8 mouse cellular contexts compared by ENCODE assay signal in the genomic region with DNA sequence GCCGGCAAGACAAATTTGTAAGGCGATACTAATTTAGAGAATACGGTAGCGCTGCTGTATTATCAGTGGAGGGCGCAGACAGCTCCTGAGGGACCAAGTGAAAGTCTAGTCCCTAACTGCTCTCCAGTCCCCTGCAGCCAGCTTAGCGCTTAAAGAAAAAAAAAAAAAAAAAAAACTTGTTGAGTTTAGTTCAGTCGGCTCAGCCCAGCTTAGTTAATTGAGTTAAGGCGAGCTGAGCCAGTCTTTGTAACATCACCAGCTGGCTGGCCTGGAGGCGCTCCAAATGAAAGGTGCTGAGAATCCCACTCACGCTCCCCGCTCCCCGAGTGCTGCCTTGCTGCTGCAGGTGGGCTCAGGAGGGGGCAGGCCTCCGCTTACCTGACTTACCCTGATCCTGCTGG.
DNase-seq lines count a peak whose midpoint lies in the region; ATAC-seq and TF ChIP-seq lines count a peak whose summit lies in the region.

No protein-coding gene starts in this region.

- H3K4me3 ChIP-seq in heart, adult 2 months = no peak overlapping the region
- no peak overlapping the region for H3K4me3 ChIP-seq in embryonic facial prominence, embryonic 12.5 days
- no peak overlapping the region for H3K4me3 ChIP-seq in hindbrain, embryonic 16.5 days (ENCODE audit: low read length)
- 0 out of 2 replicates have a peak overlapping the region, but pooled peaks have one; percentile 2 for H3K4me3 ChIP-seq in limb, embryonic 12.5 days (replicated peaks)

- no peaks in the 10 kb centered on the region for H3K9me3 ChIP-seq in embryonic facial prominence, embryonic 12.5 days
- H3K9me3 ChIP-seq in hindbrain, embryonic 16.5 days (ENCODE audit: control insufficient read depth, low read length) = no peaks in the 10 kb centered on the region
- no peaks in the 10 kb centered on the region for H3K9me3 ChIP-seq in limb, embryonic 12.5 days

- TF ChIP-seq POLR2A in heart, adult 2 months (IDR thresholded peaks at IDR 0.05; ENCODE audit: insufficient read depth, low read depth, low read length) = no peak

- H3K27me3 ChIP-seq in heart, adult 2 months (ENCODE audit: control insufficient read depth, insufficient read depth, low read length) = no peaks in the 10 kb centered on the region
- H3K27me3 ChIP-seq in embryonic facial prominence, embryonic 12.5 days = no peaks in the 10 kb centered on the region
- no peaks in the 10 kb centered on the region for H3K27me3 ChIP-seq in hindbrain, embryonic 16.5 days (replicated peaks; ENCODE audit: control insufficient read depth, insufficient read depth, low read length)
- peaks cover 12% of the 10 kb centered on the region for H3K27me3 ChIP-seq in limb, embryonic 12.5 days

- 27% methylated on average over 13 of the region's 13 CpGs for WGBS in heart, adult 2 months
- 2% methylated on average over 13 of the region's 13 CpGs for WGBS in embryonic facial prominence, embryonic 12.5 days
- 5% methylated on average over 13 of the region's 13 CpGs for WGBS in hindbrain, embryonic 16.5 days
- WGBS in limb, embryonic 12.5 days = 4% methylated on average over 13 of the region's 13 CpGs

- no peak overlapping the region for H3K27ac ChIP-seq in heart, adult 2 months
- H3K27ac ChIP-seq in embryonic facial prominence, embryonic 12.5 days = no peak overlapping the region
- no peak overlapping the region for H3K27ac ChIP-seq in hindbrain, embryonic 16.5 days (ENCODE audit: low read depth, low read length)
- no peak overlapping the region for H3K27ac ChIP-seq in limb, embryonic 12.5 days

- no peak for TF ChIP-seq EP300 in heart, adult 2 months (IDR thresholded peaks at IDR 0.05; ENCODE audit: insufficient read depth, low read depth, low read length)

- peak; percentile 17; the same call in 1 of the 2 replicates for TF ChIP-seq CTCF in heart, adult 2 months (IDR thresholded peaks at IDR 0.05)

- H3K36me3 ChIP-seq in heart, adult 2 months (ENCODE audit: control insufficient read depth, insufficient read depth, low read length) = no peaks in the 10 kb centered on the region
- no peaks in the 10 kb centered on the region for H3K36me3 ChIP-seq in embryonic facial prominence, embryonic 12.5 days
- H3K36me3 ChIP-seq in hindbrain, embryonic 16.5 days (ENCODE audit: control insufficient read depth, insufficient read depth, low read length) = no peaks in the 10 kb centered on the region
- H3K36me3 ChIP-seq in limb, embryonic 12.5 days = no peaks in the 10 kb centered on the region

- no peaks in the 10 kb centered on the region for H3K79me2 ChIP-seq in heart, adult 2 months (replicated peaks; ENCODE audit: control insufficient read depth, insufficient read depth, low read length)

- H3K9ac ChIP-seq in heart, adult 2 months (ENCODE audit: low read depth, low read length) = no peak overlapping the region
- H3K9ac ChIP-seq in embryonic facial prominence, embryonic 12.5 days = no peak overlapping the region
- no peak overlapping the region for H3K9ac ChIP-seq in hindbrain, embryonic 16.5 days (ENCODE audit: low read depth, low read length)
- no peak overlapping the region for H3K9ac ChIP-seq in limb, embryonic 12.5 days (replicated peaks)

- H3K4me1 ChIP-seq in heart, adult 2 months (ENCODE audit: control insufficient read depth, insufficient read depth, low read length) = peaks cover 2% of the 10 kb centered on the region
- H3K4me1 ChIP-seq in embryonic facial prominence, embryonic 12.5 days = peaks cover 35% of the 10 kb centered on the region
- H3K4me1 ChIP-seq in hindbrain, embryonic 16.5 days (ENCODE audit: control insufficient read depth, insufficient read depth, low read depth, low read length) = peaks cover 6% of the 10 kb centered on the region; the same call in 1 of the 2 replicates
- H3K4me1 ChIP-seq in limb, embryonic 12.5 days (replicated peaks) = peaks cover 23% of the 10 kb centered on the region

- ATAC-seq in embryonic facial prominence, embryonic 12.5 days (ENCODE audit: insufficient number of reproducible peaks, insufficient read depth, low FRiP score, low TSS enrichment) = peak; percentile 29; the same call in 1 of the 2 replicates
- no peak for ATAC-seq in hindbrain, embryonic 16.5 days
- ATAC-seq in limb, embryonic 12.5 days (ENCODE audit: insufficient number of reproducible peaks, insufficient read depth, low FRiP score, low TSS enrichment, low read depth) = peak; percentile 18; the same call in 1 of the 2 replicates
- ATAC-seq in megakaryocyte progenitor cell, adult 5-6 weeks (replicated peaks; ENCODE audit: poor library complexity) = no peak

- H3K4me2 ChIP-seq in embryonic facial prominence, embryonic 12.5 days (replicated peaks) = peak overlapping the region; percentile 26
- H3K4me2 ChIP-seq in hindbrain, embryonic 16.5 days (ENCODE audit: low read length) = peak overlapping the region; percentile 18
- H3K4me2 ChIP-seq in limb, embryonic 12.5 days = peak overlapping the region; percentile 37

- intact Hi-C loops in heart, adult 2 months (cut with DNase I) = no loop called here

- DNase-seq in heart, adult 2 months = no peak
- DNase-seq in heart, adult 9 months (ENCODE audit: low spot score in 2 of 2) = no peak
- peak; percentile 68 for DNase-seq in right cerebral cortex, postnatal 25 days
- no peak for DNase-seq in cerebellum, adult 8-10 months

Comparison
In these comparisons a context has a peak if more than half of its experiments do, and no peak if none do; other contexts are left out.
1. ATAC-seq: peak in embryonic facial prominence, embryonic 12.5 days (single experiment) and limb, embryonic 12.5 days (single experiment); none in hindbrain, embryonic 16.5 days (single experiment) and megakaryocyte progenitor cell, adult 5-6 weeks (single experiment).
2. Peak in every context shown above with its lines, with median percentiles within 50 percentile points of each other: H3K4me2 ChIP-seq.